Mouse (Mus musculus): ENCODE measurements at regions not wholly inside any gene's neighbourhood (a gene's known extent, or its start where the extent isn't known, plus 50 kb on each side); places are given as distances from the start of the nearest gene placed in this dataset.

DNA sequence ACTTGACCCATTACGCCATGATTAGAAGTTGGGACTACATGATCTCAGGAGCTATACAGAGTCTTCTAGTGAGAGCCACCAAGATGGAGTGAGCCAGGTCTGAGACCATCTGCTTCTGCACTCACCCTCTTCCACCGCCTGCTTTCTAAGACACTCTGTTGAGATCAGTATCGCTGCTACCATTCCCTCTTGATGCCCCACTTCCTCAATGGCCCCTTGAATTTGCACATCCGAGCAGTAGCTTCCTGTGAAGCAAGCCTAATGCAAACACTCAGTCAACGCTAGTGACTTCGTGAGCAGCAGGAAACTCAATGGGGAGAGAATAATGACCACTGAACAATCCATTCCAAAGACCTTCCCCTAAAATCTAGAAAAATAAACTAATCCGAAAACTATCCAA is 160.7 kb upstream of the Olig3 start:
- TF ChIP-seq EP300 (IDR thresholded peaks at IDR 0.05; ENCODE audit: low read depth) (no peak), CTCF (IDR thresholded peaks at IDR 0.05; ENCODE audit: low read depth) (no peak)
